Mouse (Mus musculus) heart, embryonic 10.5 days (tissue): Measurements from ENCODE around the gene Crb1. TPM values are rescaled to one million over a fixed set of nuclear protein-coding genes. Genes with fewer than 3 reads are reported as not detected.
"Not testable (repeated sequence)": the region's sequence is repeated elsewhere in the genome, so short reads cannot be mapped to it uniquely, and the experiment has no call there.

ENCODE experiments used
- DNase-seq: peaks from one replicate; pipeline ENCODE4 v3.0.0-alpha.2; 2017; ENCODE audit warnings: low spot score
- H3K27ac ChIP-seq: fragments of 300-500 bp; sonication (generic); 2 replicates; pipeline ENCODE4 v1.5.1; 2016; ENCODE audit warnings: mild to moderate bottlenecking
- H3K27me3 ChIP-seq: fragments of 300-500 bp; sonication (generic); 2 replicates; pipeline ENCODE4 v1.6.1; 2016; ENCODE audit warnings: mild to moderate bottlenecking; ENCODE audit not compliant: poor library complexity, insufficient read depth, severe bottlenecking
- H3K36me3 ChIP-seq: fragments of 300-500 bp; sonication (generic); 2 replicates; pipeline ENCODE4 v1.6.1; 2016; ENCODE audit warnings: mild to moderate bottlenecking, moderate library complexity
- H3K4me1 ChIP-seq: fragments of 300-500 bp; sonication (generic); 2 replicates; pipeline ENCODE4 v1.6.1; 2016; ENCODE audit warnings: mild to moderate bottlenecking
- H3K4me3 ChIP-seq: fragments of 300-500 bp; sonication (generic); 2 replicates; pipeline ENCODE4 v1.5.1; 2016; ENCODE audit warnings: mild to moderate bottlenecking, moderate library complexity
- H3K9me3 ChIP-seq: fragments of 300-500 bp; sonication (generic); 2 replicates; pipeline ENCODE4 v1.6.1; 2016; ENCODE audit warnings: mild to moderate bottlenecking, moderate library complexity
- WGBS: fragments of 180-500 bp; shearing (Covaris S2); methylation state at CpG from one replicate; pipeline ENCODE4 v1.1.7; 2016; 5-methylcytosine and 5-hydroxymethylcytosine counted together
- polyA plus RNA-seq: library from polyadenylated mRNA; unstranded; fragments of >200 nt; fragmentation: Nextera tagmentation; extraction: Ambion mirVana; gene quantifications from 2 replicates; pipeline ENCODE4 v1.2.1, GENCODE M21; 2016

Gene Crb1
- polyA plus RNA-seq, 1 experiment from 2014 or later: 0.39 TPM

DNA sequence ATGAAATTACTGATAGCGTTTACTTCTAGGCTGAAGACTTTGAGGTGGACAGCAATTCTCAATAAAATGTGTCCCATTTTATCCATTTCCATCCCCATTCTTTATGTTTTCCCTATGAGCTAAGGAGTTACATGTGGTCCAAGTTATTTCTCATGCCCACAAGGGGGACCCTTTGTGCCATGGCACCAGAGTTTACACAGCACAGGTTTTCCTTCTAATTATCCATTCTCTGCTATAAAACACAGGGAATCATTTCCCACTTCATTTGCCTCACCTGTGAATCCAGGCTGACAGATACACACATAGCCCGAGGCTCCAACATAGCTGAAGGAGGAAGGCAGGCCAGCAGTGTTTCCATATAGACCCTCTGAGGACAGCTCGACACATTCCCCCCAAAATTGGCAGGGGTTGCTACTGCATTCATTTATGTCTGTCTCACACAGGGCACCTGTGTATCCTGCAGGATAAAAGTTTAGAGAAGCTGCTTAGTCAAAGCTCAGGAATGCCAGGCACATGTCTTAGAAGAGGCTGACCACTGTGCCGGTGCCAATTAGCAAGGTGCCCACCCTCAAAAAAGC lies 62.5 kb downstream of the Crb1 start:
- no peak for DNase-seq
- no peaks in the 10 kb centered on the region for H3K4me1 ChIP-seq
- H3K27ac ChIP-seq: no peak overlapping the region
- no peaks in the 10 kb centered on the region for H3K36me3 ChIP-seq
- no peak overlapping the region for H3K4me3 ChIP-seq
- WGBS: 76% methylated on average over 4 of the region's 4 CpGs
- no peaks in the 10 kb centered on the region for H3K27me3 ChIP-seq
- H3K9me3 ChIP-seq: no peaks in the 10 kb centered on the region

DNA sequence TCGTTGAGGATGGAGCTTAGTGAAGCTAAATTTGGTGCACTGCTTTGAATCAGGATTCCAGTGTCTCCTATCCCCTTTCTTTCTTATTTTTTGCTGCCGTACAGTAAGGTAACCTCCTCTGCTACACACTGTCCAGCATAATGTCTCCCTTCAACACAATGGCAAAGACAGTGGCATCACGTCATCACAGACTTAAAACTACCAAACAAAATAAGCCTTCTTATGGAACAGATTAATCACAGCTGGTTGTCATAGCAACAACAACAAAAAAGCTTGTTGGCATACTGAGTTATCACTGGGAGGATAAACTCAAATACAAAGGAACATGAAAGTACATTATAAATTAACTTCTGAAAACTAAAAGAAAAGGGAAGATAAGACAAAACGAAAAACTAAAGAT lies 68.0 kb downstream of the Crb1 start:
- no peaks in the 10 kb centered on the region for H3K27me3 ChIP-seq
- WGBS: 62% methylated on average over 4 of the region's 4 CpGs
- no peaks in the 10 kb centered on the region for H3K9me3 ChIP-seq
- no peak overlapping the region for H3K27ac ChIP-seq
- no peaks in the 10 kb centered on the region for H3K36me3 ChIP-seq
- H3K4me3 ChIP-seq: no peak overlapping the region
- H3K4me1 ChIP-seq: no peaks in the 10 kb centered on the region
- no peak for DNase-seq

DNA sequence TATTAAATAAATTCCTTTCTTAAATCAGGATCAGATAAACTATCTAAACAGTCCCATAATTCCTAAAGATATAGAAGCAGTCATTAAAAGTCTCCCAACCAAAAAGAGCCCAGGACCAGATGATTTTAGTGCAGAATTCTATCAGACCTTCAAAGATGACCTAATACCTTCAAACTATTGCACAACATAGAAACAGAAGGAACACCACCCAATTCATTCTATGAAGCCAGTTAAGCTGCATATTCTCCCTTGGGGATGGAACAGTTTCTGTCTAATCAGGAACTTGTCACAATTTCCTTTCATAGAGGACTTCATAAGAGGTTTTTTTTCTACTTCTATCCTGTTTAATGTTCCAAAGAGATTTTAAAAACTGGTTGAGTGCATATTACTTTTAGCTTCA lies 74.4 kb downstream of the Crb1 start:
- H3K27me3 ChIP-seq, H3K4me3 ChIP-seq, DNase-seq, H3K4me1 ChIP-seq, H3K27ac ChIP-seq, H3K9me3 ChIP-seq, H3K36me3 ChIP-seq: not testable (repeated sequence)

DNA sequence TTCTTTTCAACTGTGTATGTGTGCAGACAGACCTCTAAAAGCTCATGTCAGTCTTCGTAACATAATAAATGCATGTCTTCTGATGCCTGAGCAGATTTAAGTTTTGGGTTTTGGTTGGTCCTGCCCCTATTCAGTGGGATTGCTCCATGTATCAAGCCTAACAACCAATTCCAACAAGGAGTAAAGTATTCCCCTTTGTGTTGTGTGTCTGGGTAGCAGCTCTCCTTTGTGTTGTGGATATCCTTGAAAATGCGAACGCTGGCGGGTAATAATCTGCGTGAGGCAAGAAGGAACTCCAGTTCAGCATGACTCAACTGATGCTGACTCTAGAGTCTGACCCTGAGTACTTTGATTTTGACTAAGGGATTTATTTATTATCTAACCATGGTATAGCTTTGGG lies 75.1 kb downstream of the Crb1 start:
- no peaks in the 10 kb centered on the region for H3K27me3 ChIP-seq
- no peak overlapping the region for H3K27ac ChIP-seq
- no peaks in the 10 kb centered on the region for H3K36me3 ChIP-seq
- no peaks in the 10 kb centered on the region for H3K9me3 ChIP-seq
- H3K4me1 ChIP-seq: no peaks in the 10 kb centered on the region
- WGBS: 83% methylated on average over 5 of the region's 5 CpGs
- H3K4me3 ChIP-seq: no peak overlapping the region
- DNase-seq: no peak

DNA sequence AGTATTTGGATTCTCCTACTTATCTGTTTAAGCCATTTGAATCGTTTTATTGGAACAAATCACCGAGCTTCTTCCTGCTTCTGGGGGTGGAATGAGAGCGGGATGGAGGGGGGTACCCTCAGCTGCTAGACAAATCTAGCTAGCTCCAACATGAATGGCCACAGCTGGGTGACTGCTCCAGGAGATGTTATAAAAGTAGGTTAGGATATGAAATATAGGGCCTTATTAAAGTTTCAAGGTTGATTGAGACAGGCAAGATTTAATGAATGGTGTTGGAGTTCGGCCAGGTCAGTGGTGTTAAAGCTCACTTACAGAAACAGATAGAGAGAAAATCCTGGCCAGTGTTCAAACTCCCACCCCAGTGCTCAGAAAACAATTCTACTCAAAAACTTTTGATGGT lies 84.9 kb downstream of the Crb1 start:
- no peaks in the 10 kb centered on the region for H3K36me3 ChIP-seq
- 78% methylated on average over 4 of the region's 4 CpGs for WGBS
- H3K9me3 ChIP-seq: no peaks in the 10 kb centered on the region
- DNase-seq: no peak
- no peaks in the 10 kb centered on the region for H3K4me1 ChIP-seq
- H3K27ac ChIP-seq: no peak overlapping the region
- no peak overlapping the region for H3K4me3 ChIP-seq
- H3K27me3 ChIP-seq: no peaks in the 10 kb centered on the region

DNA sequence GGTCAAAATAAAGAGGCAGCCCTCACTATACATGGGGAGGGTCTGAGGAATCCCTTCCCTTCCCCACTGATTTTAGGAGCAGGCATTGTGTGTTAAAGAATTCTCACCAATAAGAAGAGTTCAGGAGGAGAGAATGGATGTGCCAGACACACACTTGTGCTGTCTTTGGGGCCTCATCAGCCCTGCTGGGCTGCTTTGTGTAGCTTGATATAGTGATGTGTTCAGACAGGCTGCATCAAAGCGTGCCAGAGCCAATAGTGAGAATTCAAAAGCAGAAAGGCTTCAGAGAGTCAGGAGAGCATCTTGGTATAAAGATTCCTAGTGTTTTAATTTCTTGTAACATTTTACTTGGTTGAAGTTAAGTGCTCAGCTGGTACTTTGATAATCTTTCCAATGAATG lies 85.3 kb downstream of the Crb1 start:
- 75% methylated on average over 1 of the region's 1 CpGs for WGBS
- Histone ChIP-seq H3K4me1 (no peaks in the 10 kb centered on the region), H3K36me3 (no peaks in the 10 kb centered on the region), H3K9me3 (no peaks in the 10 kb centered on the region), H3K27me3 (no peaks in the 10 kb centered on the region), H3K4me3 (no peak overlapping the region), H3K27ac (no peak overlapping the region)
- DNase-seq: no peak

DNA sequence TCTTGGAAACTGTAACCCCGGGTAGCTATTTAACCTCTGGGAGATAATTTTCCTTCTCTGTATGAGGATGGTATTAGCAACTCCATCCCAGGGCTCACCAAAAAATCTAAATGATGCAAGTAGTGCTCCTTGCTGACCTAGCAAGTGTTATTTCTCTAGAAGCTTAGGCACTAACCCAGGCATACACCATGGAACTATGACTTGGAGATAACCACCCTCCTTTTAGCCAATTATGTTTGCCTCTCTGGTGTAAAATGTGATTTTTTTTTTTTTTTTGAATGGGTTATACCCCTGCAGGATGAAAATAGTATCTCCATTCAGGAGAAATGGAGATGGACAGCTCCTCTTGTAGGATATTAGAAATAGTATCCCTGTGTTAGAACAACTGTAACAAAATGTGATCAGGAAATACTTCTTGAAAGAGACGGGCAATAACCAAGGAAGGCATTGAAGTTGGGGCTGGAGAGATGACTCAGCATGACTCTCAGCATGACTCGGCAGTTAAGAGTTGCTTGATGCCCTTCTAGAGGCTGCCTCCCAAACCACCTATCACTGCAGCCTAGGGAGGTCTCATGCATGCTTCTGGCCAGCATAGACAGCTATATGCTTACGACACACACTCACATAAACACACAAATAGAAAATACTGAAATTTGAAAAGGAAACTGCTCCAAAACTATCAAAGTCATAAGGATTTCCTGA lies 100.1 kb downstream of the Crb1 start:
- Histone ChIP-seq H3K27ac (no peak overlapping the region), H3K36me3 (no peaks in the 10 kb centered on the region), H3K4me1 (no peaks in the 10 kb centered on the region), H3K27me3 (no peaks in the 10 kb centered on the region), H3K4me3 (no peak overlapping the region), H3K9me3 (no peaks in the 10 kb centered on the region)
- no peak for DNase-seq
- WGBS: 72% methylated on average over 4 of the region's 4 CpGs

DNA sequence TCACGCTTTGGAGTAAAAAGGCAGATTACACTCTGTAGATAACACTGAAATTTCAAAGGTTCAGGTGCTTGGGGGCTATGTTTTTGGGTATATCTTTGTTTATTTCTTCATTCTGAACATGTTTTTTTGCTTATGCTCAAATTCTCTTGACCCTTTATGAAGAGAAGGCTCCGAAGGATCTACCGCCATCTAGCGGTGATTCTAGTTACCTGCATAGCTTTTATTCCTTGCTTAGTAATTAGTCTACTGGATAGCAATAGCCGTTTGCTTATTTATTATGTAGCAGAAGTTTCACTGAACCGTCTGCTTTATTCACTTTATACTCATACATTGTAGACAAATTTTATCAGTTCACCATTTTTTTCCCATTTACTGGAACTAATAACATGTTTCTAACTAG lies 109.1 kb downstream of the Crb1 start:
- WGBS: 27% methylated on average over 6 of the region's 6 CpGs
- no peak for DNase-seq
- Histone ChIP-seq H3K4me3 (no peak overlapping the region), H3K9me3 (no peaks in the 10 kb centered on the region), H3K27ac (no peak overlapping the region), H3K36me3 (no peaks in the 10 kb centered on the region), H3K27me3 (no peaks in the 10 kb centered on the region; the same call in 1 of the 2 replicates), H3K4me1 (no peaks in the 10 kb centered on the region)

DNA sequence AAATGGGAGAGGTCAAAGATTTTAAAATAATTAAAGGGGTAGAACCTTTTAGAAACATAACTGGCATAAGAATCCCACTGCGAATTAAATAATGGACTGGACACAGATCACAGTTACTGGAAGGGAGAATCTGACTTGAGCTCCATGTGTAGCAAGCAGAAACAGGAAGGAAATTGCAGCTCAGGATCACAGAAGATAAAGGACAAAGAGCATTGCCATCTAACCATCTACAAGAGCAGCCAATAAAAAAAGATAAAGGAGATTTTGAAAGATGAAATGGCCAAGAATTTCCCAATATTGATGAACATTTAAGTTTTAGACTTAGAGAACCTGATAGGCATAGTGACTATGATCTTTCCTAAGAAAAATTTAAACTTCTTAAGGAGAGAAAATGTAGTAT lies 112.7 kb downstream of the Crb1 start:
- no peak overlapping the region for H3K4me3 ChIP-seq
- no peak overlapping the region for H3K27ac ChIP-seq
- H3K36me3 ChIP-seq: no peaks in the 10 kb centered on the region
- 91% methylated on average over 1 of the region's 1 CpGs for WGBS
- no peak for DNase-seq
- no peaks in the 10 kb centered on the region for H3K4me1 ChIP-seq
- no peaks in the 10 kb centered on the region for H3K9me3 ChIP-seq
- no peaks in the 10 kb centered on the region for H3K27me3 ChIP-seq

DNA sequence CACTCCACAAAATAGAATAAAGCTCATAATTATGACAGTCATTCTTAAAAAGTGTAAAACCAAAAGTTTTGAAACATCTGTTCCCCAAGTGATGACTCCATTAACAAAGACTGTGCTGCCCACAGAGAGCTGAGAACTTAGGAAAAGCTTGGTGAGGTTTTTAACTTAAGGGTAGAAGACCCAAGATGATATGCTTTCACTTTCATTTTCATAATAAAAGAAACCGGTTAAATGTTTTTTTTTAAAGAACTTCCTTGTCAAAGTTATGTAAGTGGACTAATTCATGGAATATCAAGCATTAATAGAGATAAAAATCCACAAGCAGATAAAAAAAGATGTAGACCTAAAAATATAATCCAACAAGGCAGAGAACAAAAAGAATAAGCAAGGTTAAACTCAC lies 113.7 kb downstream of the Crb1 start:
- no peak for DNase-seq
- Histone ChIP-seq H3K27ac (no peak overlapping the region), H3K27me3 (no peaks in the 10 kb centered on the region), H3K4me3 (no peak overlapping the region), H3K36me3 (no peaks in the 10 kb centered on the region), H3K4me1 (no peaks in the 10 kb centered on the region), H3K9me3 (no peaks in the 10 kb centered on the region)
- 61% methylated on average over 1 of the region's 1 CpGs for WGBS

DNA sequence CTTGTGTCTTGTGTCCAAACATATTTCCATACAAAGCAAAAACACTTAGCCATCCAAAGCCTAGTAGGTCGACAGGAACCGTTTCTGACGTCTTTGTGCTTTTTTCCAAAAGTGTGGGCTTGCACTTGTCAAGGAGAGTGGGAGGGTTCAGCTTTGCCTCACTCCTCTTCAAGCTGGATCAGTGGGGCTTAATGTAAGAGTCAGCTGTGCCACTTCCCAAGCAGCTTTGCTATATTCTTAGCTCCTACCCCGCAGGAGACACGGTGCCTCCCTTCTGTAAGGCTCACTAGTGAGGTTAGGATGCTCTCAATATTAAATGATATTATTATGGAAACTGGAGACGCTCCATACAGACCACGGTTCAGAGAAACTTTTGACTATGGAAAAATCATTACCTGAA lies 121.3 kb downstream of the Crb1 start:
- H3K4me1 ChIP-seq: no peaks in the 10 kb centered on the region
- no peak overlapping the region for H3K27ac ChIP-seq
- H3K27me3 ChIP-seq: no peaks in the 10 kb centered on the region
- H3K36me3 ChIP-seq: no peaks in the 10 kb centered on the region
- H3K4me3 ChIP-seq: no peak overlapping the region
- H3K9me3 ChIP-seq: no peaks in the 10 kb centered on the region
- 64% methylated on average over 7 of the region's 7 CpGs for WGBS
- no peak for DNase-seq

DNA sequence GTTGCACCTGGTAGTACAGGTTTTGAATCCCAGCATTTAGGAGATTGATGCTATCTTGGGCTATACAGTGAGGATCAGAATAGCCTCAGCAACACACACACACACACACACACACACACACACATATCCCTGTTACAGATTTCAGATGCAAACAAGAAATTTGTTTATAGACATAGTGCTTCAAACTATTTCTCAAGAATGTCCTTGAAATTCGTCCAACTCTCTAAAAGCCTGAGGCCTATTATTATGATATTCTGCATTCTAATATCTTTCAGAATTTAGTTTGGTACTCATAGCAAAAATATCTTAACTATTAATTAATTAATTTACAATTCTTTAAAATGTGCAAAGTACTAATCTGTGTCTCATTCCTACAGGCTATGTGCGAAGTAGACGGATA lies 124.9 kb downstream of the Crb1 start:
- Histone ChIP-seq H3K36me3 (no peaks in the 10 kb centered on the region), H3K27me3 (no peaks in the 10 kb centered on the region), H3K27ac (no peak overlapping the region), H3K4me3 (no peak overlapping the region), H3K4me1 (peaks cover 5% of the 10 kb centered on the region; the same call in 1 of the 2 replicates), H3K9me3 (no peaks in the 10 kb centered on the region)
- no peak for DNase-seq
- WGBS: 85% methylated on average over 3 of the region's 3 CpGs

DNA sequence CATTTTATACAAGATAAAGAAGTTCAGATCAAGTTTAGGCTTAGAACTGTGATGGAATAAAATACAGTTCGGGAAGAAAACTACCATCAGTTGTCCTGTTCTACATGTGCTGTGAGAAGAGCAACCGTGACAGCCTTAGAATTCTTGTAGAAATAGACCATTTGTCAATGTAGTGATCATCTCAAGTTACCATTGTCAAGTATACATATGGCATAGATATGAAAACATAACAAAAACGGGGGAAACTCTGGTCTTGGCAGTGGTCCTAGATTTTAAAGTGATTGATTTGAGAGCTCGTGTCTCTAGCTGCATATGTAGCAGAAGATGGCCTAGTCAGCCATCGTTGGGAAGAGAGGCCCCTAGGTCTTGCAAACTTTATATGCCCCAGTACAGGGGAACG lies 127.7 kb downstream of the Crb1 start:
- DNase-seq: no peak
- Histone ChIP-seq H3K36me3 (no peaks in the 10 kb centered on the region), H3K9me3 (no peaks in the 10 kb centered on the region), H3K4me1 (peaks cover 5% of the 10 kb centered on the region; the same call in 1 of the 2 replicates), H3K27ac (no peak overlapping the region), H3K4me3 (no peak overlapping the region), H3K27me3 (no peaks in the 10 kb centered on the region)
- 79% methylated on average over 6 of the region's 6 CpGs for WGBS
